Mouse (Mus musculus): Measurements from ENCODE around the gene Cx3cl1. TPM values are rescaled to one million over a fixed set of nuclear protein-coding genes. Genes with fewer than 3 reads are reported as not detected.
A peak's percentile ranks its signal among the peaks of the same experiment; 100 is the strongest.

Cx3cl1 gene
- polyA plus RNA-seq, 1 experiment from 2014 or later: 10.1 TPM

DNA sequence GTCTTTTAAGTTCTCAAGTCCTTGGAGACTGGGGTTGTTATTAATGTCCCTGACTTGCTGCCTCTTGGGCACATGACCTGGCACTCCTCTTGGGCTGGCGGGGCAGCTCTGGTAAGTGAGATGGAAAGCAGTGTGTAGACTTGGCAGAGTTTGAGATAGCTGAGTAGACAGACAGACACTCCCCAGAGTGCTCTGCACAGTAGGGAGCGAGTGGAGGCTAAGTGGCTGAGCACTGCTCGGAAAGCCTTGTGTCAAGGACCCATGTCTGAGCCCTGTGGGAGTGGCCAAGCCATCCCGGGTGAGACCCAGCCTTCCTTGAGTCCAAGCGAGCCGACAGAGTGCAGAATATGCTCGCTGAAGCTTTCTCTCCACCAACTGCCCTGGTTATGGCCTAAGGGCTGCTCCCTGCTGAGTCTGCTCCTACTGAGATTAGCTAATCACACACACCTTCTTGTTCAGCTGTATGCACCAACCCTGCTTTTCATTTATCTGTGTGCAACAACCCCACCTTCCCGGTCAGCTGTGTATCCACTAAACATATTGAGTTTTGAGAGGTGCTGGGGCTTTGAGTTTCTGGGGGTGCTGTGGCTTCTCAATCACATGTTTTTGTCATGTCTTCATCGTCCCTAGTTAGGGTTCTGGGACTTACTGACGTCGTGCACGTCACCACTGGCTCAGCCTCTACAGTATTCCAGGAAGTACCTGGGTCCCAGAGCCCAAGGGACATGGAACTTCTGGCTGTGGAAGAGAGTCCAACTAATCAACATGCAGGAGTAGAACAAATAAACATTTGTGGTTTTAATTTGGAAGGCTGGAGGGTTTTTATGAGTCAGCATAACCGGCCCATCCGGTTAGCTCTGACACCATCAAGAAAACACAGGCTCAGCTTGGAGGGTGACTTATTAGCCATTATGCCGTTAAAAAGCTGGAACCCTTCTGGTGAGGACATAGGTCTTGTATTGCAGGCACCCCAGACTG is 16.0 kb downstream of the Cx3cl1 start:
- Histone ChIP-seq H3K9ac (no peak overlapping the region), H3K27me3 (replicated peaks) (no peaks in the 10 kb centered on the region), H3K27ac (peak overlapping the region; percentile 81), H3K36me3 (no peaks in the 10 kb centered on the region), H3K4me2 (0 out of 2 replicates have a peak overlapping the region, but pooled peaks have one; percentile 8), H3K4me1 (peaks cover 16% of the 10 kb centered on the region), H3K9me3 (no peaks in the 10 kb centered on the region), H3K4me3 (replicated peaks) (no peak overlapping the region)
- 63% methylated on average over 15 of the region's 15 CpGs for WGBS
- peak; percentile 93 for ATAC-seq (ENCODE audit: insufficient read depth, low FRiP score, low read depth)

DNA sequence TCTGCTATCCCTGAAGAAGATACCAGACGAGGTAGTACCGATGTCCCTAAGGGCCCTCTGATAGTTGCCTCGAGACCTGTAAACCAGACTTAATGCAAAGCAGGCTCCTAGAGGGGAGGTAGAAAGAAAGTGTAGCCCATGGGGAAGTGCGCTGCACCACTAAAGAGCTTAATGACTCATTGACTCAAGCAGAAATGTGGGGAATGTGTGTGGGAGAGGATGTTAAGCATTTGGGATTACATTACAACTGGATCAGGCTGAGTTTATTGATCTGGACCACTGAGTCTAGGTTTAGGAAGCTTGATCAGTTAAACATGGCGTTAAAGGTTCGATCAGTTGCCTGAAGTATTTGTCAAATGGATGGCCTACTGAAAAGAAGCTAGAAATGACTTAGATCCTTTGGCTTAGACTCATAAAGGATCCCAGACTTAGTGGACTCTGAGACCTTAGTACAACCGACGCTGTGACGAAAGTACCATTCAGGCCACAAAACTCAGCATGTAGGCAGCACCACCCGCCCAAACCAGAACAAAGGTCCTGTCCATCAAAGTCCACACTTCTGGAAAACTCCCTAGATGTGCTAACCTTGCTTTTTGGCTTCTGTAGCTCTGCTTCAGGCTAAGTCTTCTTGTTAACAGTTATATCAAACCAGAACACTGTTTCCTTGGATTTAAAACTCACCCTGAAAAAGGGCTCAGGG is 17.6 kb downstream of the Cx3cl1 start:
- peaks cover 12% of the 10 kb centered on the region for H3K4me1 ChIP-seq
- ATAC-seq (ENCODE audit: insufficient read depth, low FRiP score, low read depth): no peak
- H3K36me3 ChIP-seq: no peaks in the 10 kb centered on the region
- no peak overlapping the region for H3K4me2 ChIP-seq
- no peaks in the 10 kb centered on the region for H3K9me3 ChIP-seq
- no peak overlapping the region for H3K4me3 ChIP-seq (replicated peaks)
- H3K9ac ChIP-seq: no peak overlapping the region
- no peaks in the 10 kb centered on the region for H3K27me3 ChIP-seq (replicated peaks)
- H3K27ac ChIP-seq: no peak overlapping the region
- 80% methylated on average over 10 of the region's 10 CpGs for WGBS

DNA sequence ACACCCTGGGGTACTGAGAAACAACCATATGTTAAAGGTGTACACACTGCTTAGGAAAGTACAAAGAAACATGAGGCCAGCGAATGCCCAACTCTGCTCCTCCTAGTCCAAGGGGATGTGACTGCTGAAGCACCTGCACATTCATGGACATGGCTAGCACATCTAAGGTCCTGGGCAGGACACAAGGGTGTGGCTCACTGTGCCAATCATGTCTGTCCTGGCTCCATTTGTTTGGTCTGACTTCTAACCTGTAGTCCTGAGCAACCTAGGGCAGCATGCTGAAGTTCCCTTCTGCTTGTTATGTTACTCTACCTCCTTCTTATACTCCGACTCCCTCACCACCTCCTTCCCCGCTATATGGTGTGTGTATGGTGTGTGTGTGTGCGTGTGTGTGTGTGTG is 22.6 kb downstream of the Cx3cl1 start:
- Histone ChIP-seq H3K4me1 (no peaks in the 10 kb centered on the region), H3K36me3 (no peaks in the 10 kb centered on the region), H3K27me3 (replicated peaks) (no peaks in the 10 kb centered on the region), H3K4me2 (no peak overlapping the region), H3K9ac (no peak overlapping the region), H3K4me3 (replicated peaks) (no peak overlapping the region), H3K27ac (no peak overlapping the region), H3K9me3 (no peaks in the 10 kb centered on the region)
- WGBS: 87% methylated on average over 4 of the region's 4 CpGs
- no peak for ATAC-seq (ENCODE audit: insufficient read depth, low FRiP score, low read depth)

DNA sequence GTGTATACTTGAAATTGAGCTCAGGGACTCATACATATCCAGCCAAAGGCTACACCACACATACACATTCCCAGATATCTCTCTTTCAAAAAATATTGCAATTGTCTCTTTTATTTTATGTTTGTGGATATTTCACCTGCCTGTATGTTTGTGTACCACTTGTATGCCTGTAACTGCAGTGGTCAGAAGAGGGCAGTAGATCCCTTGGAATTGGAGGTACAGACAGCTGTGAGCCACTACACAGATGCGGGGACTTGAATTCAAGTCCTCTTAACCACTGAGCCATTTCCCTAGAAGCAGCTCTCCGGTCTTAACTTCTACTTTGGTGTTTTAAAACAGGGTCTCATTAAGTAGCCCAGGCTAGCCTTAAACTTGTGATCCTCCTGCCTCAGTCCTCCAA is 23.0 kb downstream of the Cx3cl1 start:
- Histone ChIP-seq H3K4me1 (no peaks in the 10 kb centered on the region), H3K36me3 (no peaks in the 10 kb centered on the region), H3K27ac (no peak overlapping the region), H3K4me3 (replicated peaks) (no peak overlapping the region), H3K27me3 (replicated peaks) (no peaks in the 10 kb centered on the region), H3K9ac (no peak overlapping the region), H3K9me3 (no peaks in the 10 kb centered on the region), H3K4me2 (no peak overlapping the region)
- WGBS: 85% methylated on average over 2 of the region's 2 CpGs
- ATAC-seq (ENCODE audit: insufficient read depth, low FRiP score, low read depth): no peak

DNA sequence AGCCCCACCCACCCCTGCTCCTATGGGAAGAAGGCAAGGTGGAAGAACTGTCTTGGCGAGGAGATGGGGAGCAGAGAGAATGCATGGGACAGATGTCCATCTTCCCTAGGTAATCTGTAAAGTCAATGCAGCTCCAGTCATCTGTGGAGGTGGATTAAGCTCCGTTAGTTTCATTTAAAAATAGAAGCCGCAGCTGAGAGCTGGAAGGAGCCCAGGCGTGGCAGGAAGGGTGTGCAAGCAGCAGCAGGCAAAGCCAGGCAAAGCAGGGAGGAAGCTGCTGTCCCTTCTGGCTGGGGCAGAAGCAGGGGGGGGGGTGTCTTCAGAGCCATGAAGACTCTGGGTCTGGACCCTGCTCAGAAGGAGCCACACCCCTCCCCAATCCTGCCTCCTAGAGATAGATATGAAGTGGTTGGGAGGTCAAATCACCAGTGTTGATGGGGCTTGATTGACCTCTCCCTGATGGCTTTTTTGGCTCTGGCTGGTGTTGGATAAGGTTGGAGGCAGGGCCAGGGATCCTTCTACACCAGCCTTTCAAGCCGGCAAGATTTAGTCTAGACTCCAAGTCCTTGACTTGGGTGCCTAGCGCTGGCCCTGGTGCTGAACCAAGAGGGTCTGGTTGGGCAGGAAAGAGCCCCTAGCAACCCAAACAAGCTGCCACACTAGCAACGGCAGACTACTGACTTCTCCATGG is 28.6 kb downstream of the Cx3cl1 start:
- Histone ChIP-seq H3K4me2 (no peak overlapping the region), H3K27ac (no peak overlapping the region), H3K4me1 (no peaks in the 10 kb centered on the region), H3K27me3 (replicated peaks) (no peaks in the 10 kb centered on the region), H3K9ac (no peak overlapping the region), H3K9me3 (no peaks in the 10 kb centered on the region), H3K36me3 (no peaks in the 10 kb centered on the region), H3K4me3 (replicated peaks) (no peak overlapping the region)
- ATAC-seq (ENCODE audit: insufficient read depth, low FRiP score, low read depth): no peak
- WGBS: 54% methylated on average over 7 of the region's 7 CpGs

DNA sequence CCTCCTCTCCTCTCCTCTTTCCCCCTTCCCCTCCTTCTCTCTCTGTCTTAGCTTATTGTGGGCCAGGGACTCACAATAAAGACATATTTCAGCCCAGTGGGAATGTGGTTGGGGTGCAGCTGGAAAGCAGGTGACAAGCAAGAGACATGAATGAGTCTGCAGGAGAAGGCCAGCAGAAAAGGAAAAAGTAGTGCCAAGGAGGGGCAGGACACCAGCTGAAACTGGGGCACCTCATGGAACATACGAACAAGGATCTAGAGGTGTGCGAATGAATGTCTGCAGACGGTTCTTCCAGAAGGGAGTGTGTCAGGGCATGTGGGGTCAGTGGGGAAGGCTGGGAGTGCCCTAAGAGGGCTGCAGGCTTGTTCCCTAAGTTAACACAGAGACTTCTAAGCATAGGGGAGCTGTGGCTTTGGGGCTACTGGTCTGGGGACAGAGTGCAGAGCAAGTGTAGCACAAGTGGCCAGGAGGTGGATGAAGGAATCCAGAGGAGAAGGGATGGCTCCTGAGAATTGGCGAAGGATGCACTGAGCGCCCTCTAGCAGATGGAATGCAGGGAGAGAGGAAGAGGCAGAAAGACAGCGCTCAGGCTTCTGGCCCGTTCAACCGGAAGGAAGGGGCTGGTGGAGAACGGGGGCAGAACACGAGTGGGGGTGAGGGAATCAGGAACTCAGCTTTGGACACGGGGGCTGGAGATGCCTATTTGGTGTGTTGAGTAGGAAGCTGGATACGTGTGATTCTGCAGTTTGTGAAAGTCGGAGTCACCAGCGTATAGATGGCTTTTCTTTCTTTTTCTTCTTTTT is 29.7 kb downstream of the Cx3cl1 start:
- Histone ChIP-seq H3K9me3 (no peaks in the 10 kb centered on the region), H3K27me3 (replicated peaks) (no peaks in the 10 kb centered on the region), H3K27ac (no peak overlapping the region), H3K9ac (no peak overlapping the region), H3K4me3 (replicated peaks) (no peak overlapping the region), H3K4me2 (no peak overlapping the region), H3K36me3 (no peaks in the 10 kb centered on the region), H3K4me1 (no peaks in the 10 kb centered on the region)
- 37% methylated on average over 14 of the region's 14 CpGs for WGBS
- no peak for ATAC-seq (ENCODE audit: insufficient read depth, low FRiP score, low read depth)

DNA sequence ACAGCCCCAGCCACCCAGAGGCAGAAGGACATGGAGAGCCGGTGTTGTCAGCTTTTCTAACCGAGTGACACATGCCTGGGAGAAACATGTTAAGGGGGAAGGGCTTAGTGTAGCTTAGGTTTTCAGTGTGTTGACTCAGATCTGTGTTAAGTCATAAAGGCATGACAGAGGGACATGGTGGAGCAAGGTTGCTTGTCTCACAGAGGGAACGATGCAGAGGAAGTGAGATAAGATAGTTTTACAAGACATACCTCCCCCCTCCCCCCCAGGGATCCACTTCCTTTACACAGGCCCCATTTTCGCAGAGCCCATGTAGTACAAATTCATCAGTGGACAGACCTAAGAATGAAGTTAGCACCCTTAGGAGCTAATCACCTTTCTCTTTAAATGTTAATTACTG is 30.6 kb downstream of the Cx3cl1 start:
- WGBS: 66% methylated on average over 4 of the region's 4 CpGs
- no peaks in the 10 kb centered on the region for H3K9me3 ChIP-seq
- H3K36me3 ChIP-seq: no peaks in the 10 kb centered on the region
- H3K27ac ChIP-seq: no peak overlapping the region
- no peak overlapping the region for H3K4me3 ChIP-seq (replicated peaks)
- ATAC-seq (ENCODE audit: insufficient read depth, low FRiP score, low read depth): no peak
- H3K27me3 ChIP-seq (replicated peaks): no peaks in the 10 kb centered on the region
- H3K9ac ChIP-seq: no peak overlapping the region
- H3K4me2 ChIP-seq: no peak overlapping the region
- no peaks in the 10 kb centered on the region for H3K4me1 ChIP-seq

DNA sequence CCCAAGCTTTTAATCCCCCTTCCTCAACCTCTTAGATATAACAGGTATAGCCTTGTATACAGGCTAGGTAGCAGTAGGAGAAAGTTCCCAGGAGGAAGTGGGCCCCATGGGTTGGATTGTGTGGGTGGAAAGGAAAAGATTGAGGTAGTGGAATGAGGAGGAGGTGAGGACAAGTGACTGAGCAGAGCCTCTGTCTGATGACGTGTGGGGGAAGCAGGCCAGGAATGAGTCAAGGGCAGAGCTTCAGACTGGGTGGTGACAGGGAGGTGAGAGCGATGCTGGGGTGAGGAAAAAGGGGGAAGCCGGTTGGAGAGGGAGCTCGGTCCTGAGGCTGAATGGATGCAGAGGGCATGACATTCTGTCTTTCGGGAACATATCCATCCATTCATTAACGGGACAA is 31.7 kb downstream of the Cx3cl1 start:
- WGBS: 66% methylated on average over 6 of the region's 6 CpGs
- Histone ChIP-seq H3K27me3 (replicated peaks) (no peaks in the 10 kb centered on the region), H3K9ac (no peak overlapping the region), H3K4me2 (no peak overlapping the region), H3K4me3 (replicated peaks) (no peak overlapping the region), H3K27ac (no peak overlapping the region), H3K36me3 (no peaks in the 10 kb centered on the region), H3K9me3 (no peaks in the 10 kb centered on the region), H3K4me1 (no peaks in the 10 kb centered on the region)
- ATAC-seq (ENCODE audit: insufficient read depth, low FRiP score, low read depth): no peak

DNA sequence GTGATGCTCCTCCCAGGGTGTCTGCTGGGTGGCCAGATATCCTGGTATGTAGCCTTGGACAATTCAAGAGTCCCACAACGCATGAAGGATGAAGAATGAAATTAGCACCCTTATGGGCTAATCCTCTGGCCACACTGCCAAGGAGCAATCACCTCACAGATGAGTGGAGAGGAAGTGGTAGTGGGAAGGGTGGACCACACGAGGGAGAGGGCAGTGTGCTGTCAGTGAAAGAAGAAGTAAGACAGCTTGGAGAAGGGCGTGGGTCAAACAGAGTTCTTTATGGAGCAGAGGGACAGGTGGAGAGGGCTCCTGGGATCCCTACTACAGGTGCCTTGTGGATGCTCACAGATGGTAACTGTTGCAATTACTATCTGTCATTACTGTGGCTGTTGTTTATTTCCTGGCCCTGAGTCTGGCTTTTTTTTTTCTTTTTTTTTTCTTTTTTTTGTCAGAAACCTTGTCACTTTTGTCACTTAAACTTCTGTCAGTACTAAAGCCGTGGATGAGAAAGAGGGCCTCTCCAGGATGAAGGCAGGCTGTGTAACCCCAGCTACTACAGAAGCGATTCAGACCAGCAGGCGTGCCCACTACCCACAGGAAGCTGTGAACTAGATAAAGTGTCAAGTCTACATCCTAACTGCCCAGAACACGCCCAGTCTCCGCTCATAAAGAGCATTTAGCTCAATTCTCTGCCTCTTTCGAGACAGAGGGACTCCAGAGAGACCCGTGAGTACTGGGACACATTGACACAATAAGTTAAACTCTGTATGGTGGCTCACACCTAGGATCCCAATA is 32.9 kb downstream of the Cx3cl1 start:
- Histone ChIP-seq H3K9me3 (no peaks in the 10 kb centered on the region), H3K4me3 (replicated peaks) (no peak overlapping the region), H3K36me3 (no peaks in the 10 kb centered on the region), H3K4me1 (no peaks in the 10 kb centered on the region), H3K4me2 (no peak overlapping the region), H3K27ac (no peak overlapping the region), H3K9ac (no peak overlapping the region), H3K27me3 (replicated peaks) (no peaks in the 10 kb centered on the region)
- ATAC-seq (ENCODE audit: insufficient read depth, low FRiP score, low read depth): no peak
- 61% methylated on average over 10 of the region's 10 CpGs for WGBS

DNA sequence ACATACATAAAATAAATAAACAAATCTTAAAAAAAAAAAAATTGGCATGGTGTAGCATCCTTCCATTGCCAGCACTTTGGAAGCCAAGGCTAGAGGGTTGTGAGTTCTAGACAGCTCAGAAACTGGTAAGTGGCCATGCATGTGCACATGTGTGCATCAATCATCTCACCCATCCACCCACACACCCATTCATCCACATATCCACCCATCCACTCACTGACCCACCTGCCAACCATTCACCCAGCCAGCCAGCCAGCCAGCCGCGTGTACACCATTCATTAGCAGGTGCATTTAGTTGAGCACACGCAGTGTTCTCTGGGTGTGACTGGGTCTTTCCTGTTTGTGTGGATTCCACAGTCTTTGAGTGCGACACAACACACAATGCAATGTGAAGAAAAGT is 34.0 kb downstream of the Cx3cl1 start:
- Histone ChIP-seq H3K27me3 (replicated peaks) (no peaks in the 10 kb centered on the region), H3K27ac (no peak overlapping the region), H3K36me3 (no peaks in the 10 kb centered on the region), H3K4me3 (replicated peaks) (no peak overlapping the region), H3K9ac (no peak overlapping the region), H3K4me1 (no peaks in the 10 kb centered on the region), H3K4me2 (no peak overlapping the region), H3K9me3 (no peaks in the 10 kb centered on the region)
- no peak for ATAC-seq (ENCODE audit: insufficient read depth, low FRiP score, low read depth)
- 69% methylated on average over 4 of the region's 4 CpGs for WGBS

DNA sequence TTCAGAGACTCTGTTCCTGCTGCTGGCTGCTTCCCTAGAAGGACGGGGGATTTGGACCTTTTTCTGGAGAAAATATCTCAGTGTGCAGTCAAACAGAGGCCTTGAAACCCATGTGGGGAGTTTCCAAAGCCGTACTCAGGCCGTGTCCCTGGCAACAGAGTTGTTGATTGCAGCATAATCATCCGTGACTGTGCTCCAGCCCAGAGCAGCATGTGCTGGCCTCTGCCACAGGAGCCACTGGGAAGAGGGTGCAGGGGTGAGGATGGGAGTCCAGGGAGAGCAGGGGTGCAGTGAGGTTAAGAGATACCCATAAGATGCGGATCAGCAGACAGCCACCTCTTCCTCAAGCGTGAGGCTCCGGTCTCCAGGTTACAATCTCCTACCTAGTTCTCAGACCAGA is 35.7 kb downstream of the Cx3cl1 start:
- ATAC-seq (ENCODE audit: insufficient read depth, low FRiP score, low read depth): no peak
- 0 out of 2 replicates have a peak, but pooled peaks cover under 1% of the 10 kb centered on the region for H3K4me1 ChIP-seq
- no peak overlapping the region for H3K9ac ChIP-seq
- H3K36me3 ChIP-seq: no peaks in the 10 kb centered on the region
- no peaks in the 10 kb centered on the region for H3K9me3 ChIP-seq
- WGBS: 65% methylated on average over 7 of the region's 7 CpGs
- H3K4me3 ChIP-seq (replicated peaks): no peak overlapping the region
- no peaks in the 10 kb centered on the region for H3K27me3 ChIP-seq (replicated peaks)
- no peak overlapping the region for H3K4me2 ChIP-seq
- H3K27ac ChIP-seq: no peak overlapping the region

All from stomach, embryonic 15.5 days (tissue).